Mouse (Mus musculus) kidney, adult 2 months (tissue): ENCODE measurements around the gene Parvg. TPM values are rescaled to one million over a fixed set of nuclear protein-coding genes. Genes with fewer than 3 reads are reported as not detected.

Experiments
- DNase-seq: peaks from one replicate; pipeline ENCODE4 v3.0.0; 2021
- H3K27ac ChIP-seq: fragments of 200-500 bp; 2 replicates; pipeline ENCODE4 v1.5.1; 2012; ENCODE audit warnings: low read depth, low read length, control low read depth, inconsistent platforms; ENCODE audit not compliant: insufficient read depth
- H3K27me3 ChIP-seq: fragments of 200-500 bp; replicated peaks from 2 replicates; pipeline ENCODE4 v1.6.1; 2012; ENCODE audit warnings: mild to moderate bottlenecking, moderate library complexity, low read length, inconsistent platforms; ENCODE audit not compliant: control insufficient read depth, insufficient read depth
- H3K36me3 ChIP-seq: fragments of 200-500 bp; 2 replicates; pipeline ENCODE4 v1.6.1; 2012; ENCODE audit warnings: mild to moderate bottlenecking, moderate library complexity, low read length, inconsistent platforms; ENCODE audit not compliant: control insufficient read depth, insufficient read depth
- H3K4me1 ChIP-seq: fragments of 200-500 bp; 2 replicates; pipeline ENCODE4 v1.6.1; 2011; ENCODE audit warnings: low read length; ENCODE audit not compliant: control insufficient read depth, insufficient read depth
- H3K4me3 ChIP-seq: fragments of 200-500 bp; 2 replicates; pipeline ENCODE4 v1.5.1; 2011; ENCODE audit warnings: mild to moderate bottlenecking, low read depth, low read length, control low read depth; ENCODE audit not compliant: insufficient read depth
- CTCF ChIP-seq: fragments of 200-500 bp; conservative IDR thresholded peaks from 2 replicates; pipeline ENCODE4 v1.5.1; 2011; ENCODE audit warnings: low read depth, mild to moderate bottlenecking, control low read depth, low read length, moderate library complexity, mixed read lengths; ENCODE audit not compliant: insufficient read depth, insufficient read length
- POLR2A ChIP-seq: fragments of 200-500 bp; IDR thresholded peaks from one replicate; pipeline ENCODE4 v1.6.1; 2011; ENCODE audit warnings: low read depth, low read length, control low read depth
- WGBS: fragments of 180-500 bp; shearing (Covaris S2); methylation state at CpG from one replicate; pipeline ENCODE4 v1.1.7; 2018; 5-methylcytosine and 5-hydroxymethylcytosine counted together
- polyA plus RNA-seq: library from polyadenylated mRNA; depleted of rRNA; stranded (reverse); fragments of >200 nt; gene quantifications from 2 replicates; pipeline ENCODE4 v1.2.3, GENCODE M21; 2012

Gene Parvg
- polyA plus RNA-seq, 1 experiment: 4.5 TPM

GRCm38 (mm10) chr15:84336281-84336817 lies 12.5 kb downstream of the Parvg start:
- no peak for DNase-seq
- H3K27me3 ChIP-seq: no peaks in the 10 kb centered on the region
- H3K4me3 ChIP-seq: no peak overlapping the region
- no peak overlapping the region for H3K27ac ChIP-seq
- TF ChIP-seq POLR2A (no peak), CTCF (no peak)
- WGBS: 81% methylated on average over 12 of the region's 12 CpGs
- no peaks in the 10 kb centered on the region for H3K4me1 ChIP-seq
- no peaks in the 10 kb centered on the region for H3K36me3 ChIP-seq

- DNase-seq: no peak
- H3K4me1 ChIP-seq: no peaks in the 10 kb centered on the region
- H3K27ac ChIP-seq: no peak overlapping the region
- WGBS: 79% methylated on average over 5 of the region's 5 CpGs
- no peaks in the 10 kb centered on the region for H3K36me3 ChIP-seq
- no peak overlapping the region for H3K4me3 ChIP-seq
- H3K27me3 ChIP-seq: no peaks in the 10 kb centered on the region
- no peak for TF ChIP-seq CTCF
- no peak for TF ChIP-seq POLR2A
Observed at GRCm38 (mm10) chr15:84337599-84337998, 13.8 kb downstream of the Parvg start.

GRCm38 (mm10) chr15:84340926-84341325 lies 17.1 kb downstream of the Parvg start:
- Histone ChIP-seq H3K27ac (no peak overlapping the region), H3K4me1 (no peaks in the 10 kb centered on the region), H3K36me3 (no peaks in the 10 kb centered on the region), H3K27me3 (no peaks in the 10 kb centered on the region), H3K4me3 (no peak overlapping the region)
- 55% methylated on average over 2 of the region's 2 CpGs for WGBS
- TF ChIP-seq CTCF (no peak), POLR2A (no peak)
- no peak for DNase-seq

GRCm38 (mm10) chr15:84348769-84349168 lies 24.9 kb downstream of the Parvg start:
- no peak overlapping the region for H3K27ac ChIP-seq
- no peak for DNase-seq
- TF ChIP-seq POLR2A (no peak), CTCF (no peak)
- 96% methylated on average over 4 of the region's 4 CpGs for WGBS
- no peaks in the 10 kb centered on the region for H3K27me3 ChIP-seq
- H3K4me1 ChIP-seq: no peaks in the 10 kb centered on the region
- H3K4me3 ChIP-seq: no peak overlapping the region
- H3K36me3 ChIP-seq: no peaks in the 10 kb centered on the region

GRCm38 (mm10) chr15:84349915-84350738 lies 26.3 kb downstream of the Parvg start:
- no peak overlapping the region for H3K27ac ChIP-seq
- no peak for TF ChIP-seq CTCF
- TF ChIP-seq POLR2A: no peak
- H3K27me3 ChIP-seq: no peaks in the 10 kb centered on the region
- H3K4me1 ChIP-seq: no peaks in the 10 kb centered on the region
- DNase-seq: no peak
- no peak overlapping the region for H3K4me3 ChIP-seq
- H3K36me3 ChIP-seq: no peaks in the 10 kb centered on the region
- 46% methylated on average over 14 of the region's 14 CpGs for WGBS

- TF ChIP-seq POLR2A: no peak
- no peak for TF ChIP-seq CTCF
- WGBS: 82% methylated on average over 7 of the region's 7 CpGs
- no peak overlapping the region for H3K4me3 ChIP-seq
- no peak overlapping the region for H3K27ac ChIP-seq
- DNase-seq: no peak
- no peaks in the 10 kb centered on the region for H3K27me3 ChIP-seq
- H3K36me3 ChIP-seq: no peaks in the 10 kb centered on the region
- no peaks in the 10 kb centered on the region for H3K4me1 ChIP-seq
Observed at GRCm38 (mm10) chr15:84351342-84351741, 27.5 kb downstream of the Parvg start.

- H3K36me3 ChIP-seq: no peaks in the 10 kb centered on the region
- H3K27ac ChIP-seq: no peak overlapping the region
- no peak for DNase-seq
- H3K4me3 ChIP-seq: no peak overlapping the region
- no peaks in the 10 kb centered on the region for H3K27me3 ChIP-seq
- TF ChIP-seq POLR2A (no peak), CTCF (no peak)
- H3K4me1 ChIP-seq: no peaks in the 10 kb centered on the region
- WGBS: 67% methylated on average over 21 of the region's 21 CpGs
Observed at GRCm38 (mm10) chr15:84351915-84352844, 28.4 kb downstream of the Parvg start.
